Mouse (Mus musculus): Measurements from ENCODE around the gene Slc26a10.

Slc26a10 gene

DNA sequence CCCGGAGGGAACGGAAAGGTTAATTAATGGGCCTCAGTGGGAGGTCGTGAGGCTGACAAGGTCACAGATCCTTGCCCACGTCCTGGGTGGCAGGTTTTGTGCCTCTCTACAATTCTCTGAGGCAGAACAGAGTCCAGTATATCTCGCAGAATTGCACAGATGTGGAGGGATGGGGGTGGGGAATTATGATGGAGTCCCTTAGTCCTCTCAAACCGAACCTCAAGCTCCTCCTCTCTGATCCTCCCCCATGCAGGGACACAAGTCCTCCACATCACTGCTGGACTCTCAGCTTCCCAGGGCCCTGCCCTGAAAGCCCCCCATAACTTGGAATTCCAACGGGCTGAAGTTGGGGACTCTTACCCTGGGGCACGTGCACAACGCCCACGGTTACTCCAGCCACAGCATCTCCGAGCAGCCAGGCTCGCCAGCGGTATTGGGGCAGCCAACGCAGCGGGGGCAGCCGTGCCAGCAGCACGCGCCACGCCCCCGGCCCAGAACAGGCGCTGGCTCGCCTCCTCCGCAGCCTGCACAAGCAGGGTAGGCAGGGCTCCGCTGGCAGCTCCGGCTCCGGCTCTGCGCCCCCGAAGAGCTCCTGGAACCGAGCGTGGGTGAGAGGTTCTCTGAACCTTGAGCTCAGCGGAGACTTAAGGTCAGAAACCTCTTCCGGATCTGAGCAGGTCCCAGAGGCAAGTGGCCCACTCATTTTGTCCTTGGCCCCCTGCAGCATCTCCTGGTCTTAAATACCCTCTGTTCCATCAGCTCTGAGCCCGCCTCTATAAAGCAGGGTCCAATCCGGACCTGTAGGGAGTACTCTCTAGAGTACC is at the start of gene Slc26a10:
Slc26a10 (minus strand) TSS at position 775 of the 824 bp plus-strand sequence.
- CTCF ChIA-PET, result interaction anchor here (0.6 to 0.9 kb wide), 4 partner anchors 14 to 65 kb away, joined by 3 to 4 read pairs (median 4); no protein-coding TSS in a partner anchor

DNA sequence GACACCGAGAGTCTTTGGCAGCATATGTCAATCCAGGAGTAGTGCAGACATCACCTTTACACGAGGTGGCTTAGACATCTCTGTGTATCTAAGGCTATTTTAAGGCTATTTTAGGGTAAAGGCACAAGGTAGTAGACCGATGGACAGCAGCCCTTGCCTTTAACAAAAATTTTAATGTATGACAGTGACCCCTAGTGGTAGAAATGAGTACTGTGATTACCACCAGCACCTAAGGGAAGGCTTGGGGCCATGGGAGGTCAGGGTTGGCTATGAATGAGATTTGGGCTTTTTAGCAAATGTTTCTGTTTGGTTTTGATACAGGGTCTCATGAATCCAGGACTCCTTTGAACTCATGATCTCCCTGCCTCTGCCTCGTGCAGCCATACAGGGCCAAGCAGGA is 48.5 kb upstream of the Slc26a10 start:
- CTCF ChIA-PET, result interaction anchor here (0.6 to 1.0 kb wide), 2 partner anchors 85 to 152 kb away, joined by 4 to 18 read pairs; no protein-coding TSS in a partner anchor

DNA sequence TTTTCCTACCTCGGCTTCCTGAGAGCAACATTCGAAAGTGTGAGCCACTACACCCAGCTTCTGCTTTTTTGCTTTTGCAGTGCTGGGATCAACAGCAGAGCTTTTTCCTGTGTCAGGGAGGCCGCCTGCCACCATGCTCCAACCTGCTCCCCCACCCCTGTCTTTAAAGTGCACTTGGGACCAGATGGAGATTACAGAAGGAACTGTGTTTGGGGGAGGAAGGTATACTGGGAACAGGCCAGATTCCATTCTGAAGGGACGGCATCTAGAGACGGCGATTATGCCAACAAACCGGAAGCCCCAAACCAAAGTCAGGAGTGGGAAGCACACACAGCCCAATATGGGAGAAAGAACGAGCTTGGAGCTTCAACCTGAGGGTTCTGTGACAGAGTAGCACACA is 46.7 kb upstream of the Slc26a10 start:
- CTCF ChIA-PET, result interaction anchor here (0.7 kb wide), 1 partner anchor 1486 kb away, joined by 6 read pairs; no protein-coding TSS in a partner anchor

DNA sequence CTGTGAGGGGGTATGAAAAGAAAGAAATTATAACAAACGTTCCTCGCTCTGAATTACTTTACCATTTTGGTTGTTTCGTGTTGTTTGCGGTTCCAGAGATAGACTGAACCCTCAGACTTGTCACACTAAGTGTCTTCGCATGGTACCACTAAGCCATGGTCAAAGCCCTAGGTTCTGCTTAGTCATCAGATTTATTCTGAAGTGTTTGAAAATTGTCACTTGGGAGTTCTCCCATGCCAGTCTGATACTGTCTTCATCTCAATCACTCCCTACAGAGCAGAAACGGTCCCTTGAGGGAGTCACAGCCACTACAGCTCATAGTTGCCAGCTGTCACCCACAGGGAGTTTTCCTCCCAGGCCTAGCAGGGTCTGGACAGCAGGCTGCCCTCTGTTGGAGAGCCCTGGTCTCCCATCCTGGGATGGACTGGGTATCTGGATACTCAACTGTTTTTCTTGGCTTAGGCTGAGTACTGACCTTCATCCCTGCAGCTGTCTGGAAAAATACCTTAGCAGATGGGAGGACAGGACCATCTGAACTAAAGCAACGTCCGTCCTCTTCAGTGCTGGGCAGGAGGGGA is 46.0 kb upstream of the Slc26a10 start:
- CTCF ChIA-PET, result interaction anchor here (0.7 kb wide), 1 partner anchor 1487 kb away, joined by 6 read pairs; no protein-coding TSS in a partner anchor

DNA sequence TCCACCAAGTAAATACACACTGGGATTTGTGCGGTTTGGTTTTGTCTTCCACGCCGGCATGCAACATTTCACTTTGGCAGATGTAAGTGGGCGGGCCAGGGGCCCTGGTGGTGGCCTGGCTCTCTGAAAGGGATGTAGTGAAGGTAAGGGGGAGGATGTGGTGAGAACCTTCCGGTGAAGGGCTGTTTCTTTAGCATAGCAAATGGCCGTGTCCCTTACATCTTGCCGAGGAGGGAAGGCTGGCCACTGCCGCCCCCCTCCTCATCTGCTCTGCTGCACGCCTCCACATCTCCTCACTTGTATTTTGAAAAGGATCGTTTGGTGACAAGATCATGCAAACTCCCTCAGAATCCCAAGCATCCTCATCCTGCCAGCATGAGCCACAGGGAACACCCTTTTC is 45.3 kb upstream of the Slc26a10 start:
- CTCF ChIA-PET, result interaction anchor here (0.6 kb wide), 1 partner anchor 81 kb away, joined by 3 read pairs; no protein-coding TSS in a partner anchor

DNA sequence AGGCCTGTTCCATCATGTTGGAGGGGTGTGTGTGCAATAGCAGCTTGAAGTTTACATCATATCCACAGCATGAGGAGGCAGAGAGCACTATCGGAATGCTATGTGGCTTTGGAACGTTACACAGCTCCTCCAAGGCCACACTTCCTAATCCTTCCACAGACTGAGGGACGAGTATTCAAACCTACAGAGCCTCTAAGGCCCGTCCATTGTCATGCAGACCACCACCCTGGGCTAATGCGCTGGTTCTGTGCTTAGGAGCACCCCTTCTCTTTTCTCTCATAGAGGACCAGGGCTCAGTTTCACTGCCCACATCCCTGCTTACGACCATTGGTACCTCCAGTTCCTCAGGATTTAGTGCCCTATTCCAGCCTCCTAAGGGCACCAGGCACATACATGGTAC is 44.8 kb upstream of the Slc26a10 start:
- CTCF ChIA-PET, result interaction anchor here (0.6 to 0.9 kb wide), 3 partner anchors 45 to 1580 kb away, joined by 3 to 9 read pairs (median 4); partner anchors contain the start of gene Slc26a10

DNA sequence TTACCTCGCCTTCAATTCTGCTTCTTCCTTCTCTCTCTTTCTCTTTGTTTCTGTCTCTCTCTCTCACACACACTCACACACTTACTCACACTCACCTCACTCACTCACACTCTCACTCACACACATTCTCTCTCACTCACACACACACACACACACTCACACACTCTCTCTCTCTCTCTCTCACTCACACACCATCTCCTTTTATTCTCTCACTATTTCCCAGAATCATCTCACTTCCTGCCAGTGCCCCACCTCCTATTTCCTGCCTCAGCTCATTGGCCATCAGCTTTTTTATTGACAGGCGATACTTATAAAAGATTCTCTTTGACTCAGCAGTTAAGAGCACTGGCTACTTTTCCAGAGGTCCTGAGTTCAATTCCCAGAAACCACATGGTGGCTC is 37.9 kb upstream of the Slc26a10 start:
- CTCF ChIA-PET, result no interaction called here

DNA sequence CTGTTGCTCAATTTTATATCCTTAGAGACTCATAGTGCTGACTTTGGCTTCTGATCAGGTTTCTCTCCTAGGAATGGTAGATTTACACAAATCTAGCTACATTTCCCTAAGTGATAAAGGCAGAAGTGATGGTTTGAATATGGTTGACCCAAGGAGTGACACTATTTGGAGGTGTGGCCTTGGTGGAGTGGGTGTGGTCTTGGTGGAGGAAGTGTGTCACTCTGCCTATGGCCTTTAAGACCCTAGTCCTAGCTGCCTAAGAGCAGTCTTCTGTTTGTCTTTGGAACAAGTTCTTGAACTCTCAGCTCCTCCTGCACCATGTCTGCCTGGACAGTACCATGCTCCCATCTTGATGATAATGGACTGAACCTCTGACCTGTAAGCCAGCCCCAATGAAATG is 36.7 kb upstream of the Slc26a10 start:
- CTCF ChIA-PET, result interaction anchor here (0.5 kb wide), 1 partner anchor 529 kb away, joined by 3 read pairs; no protein-coding TSS in a partner anchor

DNA sequence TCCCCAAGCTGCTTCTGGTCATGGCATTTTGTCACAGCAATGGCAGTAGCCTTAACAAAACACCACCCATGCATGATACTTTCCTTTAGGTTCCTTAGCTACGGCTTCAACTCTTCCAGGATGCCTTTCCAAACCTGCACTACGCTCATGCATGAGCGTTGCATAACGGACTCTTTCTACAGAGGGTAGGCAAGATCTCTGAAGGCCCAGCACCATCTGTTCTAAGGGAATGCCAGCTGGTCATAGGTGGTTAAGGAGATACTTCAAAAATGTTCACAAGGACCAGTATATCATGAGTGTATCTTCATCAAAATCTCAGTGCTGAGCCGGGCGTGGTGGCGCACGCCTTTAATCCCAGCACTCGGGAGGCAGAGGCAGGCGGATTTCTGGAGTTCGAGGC is 36.0 kb upstream of the Slc26a10 start:
- CTCF ChIA-PET, result no interaction called here

DNA sequence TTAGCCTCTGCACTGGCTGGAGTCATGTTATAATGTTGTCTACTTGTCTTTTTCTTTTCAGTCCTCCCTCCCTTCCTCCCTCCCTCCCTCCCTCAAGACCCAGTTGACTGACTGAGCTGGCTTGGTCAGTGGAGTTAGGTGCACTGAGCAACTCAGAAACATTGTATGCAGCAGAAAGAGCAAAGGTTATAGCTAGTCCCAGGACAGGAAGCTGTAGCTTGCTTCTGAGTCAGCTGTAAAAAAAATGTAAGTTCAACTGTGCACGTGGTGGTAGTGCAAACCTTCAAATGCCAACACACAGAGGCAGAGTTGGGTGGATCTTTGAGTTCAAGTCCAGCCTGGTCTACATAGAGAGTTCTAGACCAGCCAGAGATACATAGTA is 34.0 kb upstream of the Slc26a10 start:
- CTCF ChIA-PET, result interaction anchor here (0.8 kb wide), 1 partner anchor 823 kb away, joined by 3 read pairs; no protein-coding TSS in a partner anchor

DNA sequence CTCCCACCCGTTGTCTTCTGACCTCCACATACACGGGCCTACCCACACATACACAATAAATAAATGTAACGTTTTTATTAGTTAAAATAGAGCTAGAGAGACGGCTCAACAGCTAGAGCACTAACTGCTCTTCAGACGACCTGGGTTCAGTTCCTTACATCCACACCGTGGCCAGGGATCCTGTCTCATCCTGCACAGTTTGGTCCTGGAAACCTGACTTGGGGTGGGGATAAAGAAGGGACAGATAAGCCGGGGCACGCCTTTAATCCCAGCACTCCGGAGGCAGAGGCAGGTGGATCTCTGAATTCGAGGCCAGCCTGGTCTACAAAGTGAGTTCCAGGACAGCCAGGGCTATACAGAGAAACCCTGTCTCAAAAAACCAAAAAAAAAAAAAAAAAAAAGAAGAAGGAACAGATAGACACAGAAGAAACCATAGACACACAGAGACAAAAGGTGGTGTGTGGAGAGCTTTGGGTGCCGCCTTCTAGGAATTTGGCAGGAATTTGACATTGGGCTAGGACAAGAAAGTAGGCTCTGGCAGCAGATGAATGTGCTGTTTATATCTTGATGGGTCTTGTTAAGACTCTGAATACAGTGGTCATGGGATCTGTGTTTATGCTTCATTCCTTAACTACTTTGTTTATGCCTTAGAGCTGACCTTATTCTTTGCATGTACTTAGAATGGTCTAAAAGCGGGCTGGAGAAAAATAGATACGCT is 33.4 kb upstream of the Slc26a10 start:
- CTCF ChIA-PET, result interaction anchor here (0.6 to 0.8 kb wide), 2 partner anchors 144 to 824 kb away, joined by 3 to 5 read pairs; partner anchors contain the start of gene Tspan31

DNA sequence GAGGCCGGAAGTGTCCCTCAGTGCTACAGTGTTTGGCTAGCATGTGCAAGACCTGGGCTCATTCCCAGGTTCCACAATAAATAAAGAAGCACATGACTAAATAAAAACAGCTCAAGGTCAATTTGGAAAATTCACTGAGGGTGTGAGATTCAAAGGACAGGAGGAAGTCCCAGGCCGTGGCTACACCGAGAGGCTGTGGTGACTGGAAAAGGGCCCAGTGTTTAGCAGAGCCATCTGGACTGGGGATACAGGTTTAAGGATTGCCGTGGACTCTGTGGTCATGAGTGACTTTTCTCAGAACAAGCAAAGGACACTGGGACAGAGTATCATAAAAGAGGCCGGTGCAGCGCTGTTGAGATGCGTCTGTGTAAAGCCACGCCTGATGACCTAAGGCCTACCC is 32.8 kb upstream of the Slc26a10 start:
- CTCF ChIA-PET, result interaction anchor here (0.6 kb wide), 2 partner anchors 129 to 143 kb away, joined by 3 to 5 read pairs; partner anchors contain the start of genes Gli1 and Tspan31

DNA sequence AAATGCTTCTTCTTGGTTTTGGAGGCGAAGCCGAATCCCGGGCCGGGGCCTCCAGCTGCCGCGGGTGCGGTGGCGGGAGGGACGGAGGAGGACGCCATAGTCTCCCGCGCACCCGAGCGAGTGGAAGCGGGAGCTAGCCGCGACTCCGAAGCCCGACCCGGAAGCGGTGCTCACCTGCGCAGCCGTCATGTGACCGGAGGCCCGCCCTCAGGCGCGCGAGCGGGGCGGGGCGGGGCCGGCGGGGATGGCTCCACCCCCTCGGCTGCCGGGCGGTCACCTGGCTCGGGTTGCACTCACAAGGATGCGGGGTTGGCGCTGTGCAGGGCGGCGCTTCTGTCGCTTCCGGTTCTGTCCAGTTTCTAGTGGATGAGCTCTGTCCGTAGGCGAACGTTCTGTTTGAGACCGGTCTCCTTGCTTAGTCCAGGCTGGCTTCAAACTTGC is 31.0 kb upstream of the Slc26a10 start, which contains the start of gene Pip4k2c:
Pip4k2c (minus strand) TSS at position 172 of the 441 bp plus-strand sequence.
- CTCF ChIA-PET, result no interaction called here

DNA sequence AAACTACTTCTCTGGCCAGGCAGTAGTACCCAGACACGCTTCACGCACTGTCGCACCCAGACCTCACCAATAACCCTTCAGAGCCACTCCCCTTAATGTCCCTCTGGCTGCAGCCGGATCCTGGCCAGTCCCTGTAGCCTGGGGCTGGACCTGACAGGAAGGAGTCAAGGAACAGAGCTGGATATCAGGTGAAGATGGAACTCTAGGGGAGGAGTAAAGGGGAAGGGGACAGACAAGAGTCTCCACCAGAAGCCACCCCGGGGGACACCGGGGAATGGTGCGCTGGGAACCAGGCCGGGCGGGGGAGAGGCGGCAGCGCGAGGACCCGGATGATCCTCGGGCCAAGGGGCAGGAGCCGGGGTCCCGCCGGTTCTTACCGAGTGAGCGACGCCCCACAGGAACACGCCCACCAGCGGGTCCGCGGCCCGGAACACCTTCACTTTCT is 30.5 kb upstream of the Slc26a10 start:
- CTCF ChIA-PET, result no interaction called here

DNA sequence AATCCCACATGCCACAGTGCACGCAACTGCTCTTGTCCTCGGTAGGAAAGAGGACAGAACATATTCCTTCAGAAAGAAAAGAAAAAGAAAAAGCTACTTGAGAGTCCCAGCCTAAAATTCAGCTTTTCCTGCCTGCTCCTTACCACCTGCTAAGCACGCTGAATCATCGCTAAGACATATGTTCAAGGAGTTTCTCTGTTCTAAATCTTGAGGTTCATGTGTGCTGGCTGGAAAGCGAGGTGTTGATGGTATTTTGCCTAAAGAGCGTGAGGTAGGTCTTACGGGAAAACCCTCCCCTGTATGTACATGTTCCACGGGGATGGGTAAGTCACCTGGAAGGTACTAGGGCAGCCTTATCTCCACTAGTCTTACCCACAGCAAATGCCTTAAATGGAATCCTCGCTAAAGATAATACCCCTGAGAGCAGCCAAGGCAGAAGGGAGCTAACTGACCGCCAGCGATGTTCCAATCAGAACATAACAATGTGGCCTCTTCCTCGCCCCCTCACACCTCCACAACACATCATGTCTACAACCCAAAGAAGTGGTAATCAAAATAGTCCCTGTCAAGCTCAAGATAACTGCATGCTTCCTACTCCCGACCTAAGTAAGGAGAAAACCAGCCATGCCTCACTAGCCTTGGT is 29.6 kb upstream of the Slc26a10 start:
- CTCF ChIA-PET, result interaction anchor here (0.7 to 0.9 kb wide), 2 partner anchors 132 to 423 kb away, joined by 3 to 12 read pairs; no protein-coding TSS in a partner anchor

DNA sequence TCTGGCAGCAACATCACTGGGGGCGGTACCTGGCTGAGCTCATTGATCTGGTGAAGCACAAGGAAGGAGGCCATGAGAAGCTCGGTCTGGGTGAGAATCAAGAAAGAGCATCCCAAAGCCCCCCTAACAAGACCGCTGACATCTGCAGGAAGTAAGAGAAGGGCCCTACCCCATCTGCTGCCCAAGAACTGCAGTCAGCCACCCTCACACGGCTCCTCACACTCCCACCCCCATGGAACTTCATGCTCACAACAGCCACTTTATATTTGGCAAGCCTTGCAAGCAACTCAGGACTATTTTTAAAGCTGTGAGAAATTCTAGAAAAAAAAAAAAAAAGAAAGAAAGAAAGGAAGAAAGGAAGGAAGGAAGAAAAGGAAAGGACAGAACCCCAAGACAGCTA is 28.5 kb upstream of the Slc26a10 start:
- CTCF ChIA-PET, result interaction anchor here (0.5 kb wide), 1 partner anchor 788 kb away, joined by 13 read pairs; no protein-coding TSS in a partner anchor

DNA sequence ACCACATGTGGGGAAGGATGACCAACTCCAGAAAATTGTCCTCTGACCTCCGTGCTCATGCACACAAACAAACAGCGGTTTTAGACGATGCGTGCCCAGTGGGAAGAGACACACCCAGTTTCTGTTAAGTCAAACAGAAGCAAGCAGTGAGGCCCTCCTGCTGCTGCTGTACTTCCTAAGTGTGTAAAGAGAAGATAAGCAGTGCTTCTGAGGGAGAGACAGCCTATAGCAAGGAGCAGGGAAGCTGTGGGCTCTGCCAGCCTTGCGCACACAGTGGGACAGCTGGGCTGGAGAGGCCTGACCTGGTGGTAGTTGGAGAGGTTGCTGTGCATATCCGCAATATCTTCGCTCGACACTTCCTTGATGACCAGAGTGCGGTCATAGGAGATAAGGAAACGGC is 24.9 kb upstream of the Slc26a10 start:
- CTCF ChIA-PET, result no interaction called here

DNA sequence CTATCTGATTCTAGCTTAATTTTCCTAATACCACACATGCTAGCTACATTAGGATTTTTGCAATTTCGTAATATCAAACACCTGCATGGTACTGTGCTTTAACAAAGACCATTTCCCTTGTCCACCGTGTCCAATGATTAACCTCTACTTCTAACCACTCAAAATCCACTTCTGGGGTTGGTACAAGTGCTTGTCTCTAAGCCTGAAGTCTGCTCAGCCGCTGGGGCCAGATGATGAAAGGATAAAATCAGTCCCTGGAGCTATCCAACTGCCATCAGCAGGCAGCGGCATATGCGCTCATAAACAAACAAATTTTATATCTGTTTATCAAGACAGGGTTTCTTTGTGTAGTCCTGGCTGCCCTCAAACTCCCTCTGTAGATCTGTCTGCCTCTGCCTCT is 24.1 kb upstream of the Slc26a10 start:
- CTCF ChIA-PET, result no interaction called here

DNA sequence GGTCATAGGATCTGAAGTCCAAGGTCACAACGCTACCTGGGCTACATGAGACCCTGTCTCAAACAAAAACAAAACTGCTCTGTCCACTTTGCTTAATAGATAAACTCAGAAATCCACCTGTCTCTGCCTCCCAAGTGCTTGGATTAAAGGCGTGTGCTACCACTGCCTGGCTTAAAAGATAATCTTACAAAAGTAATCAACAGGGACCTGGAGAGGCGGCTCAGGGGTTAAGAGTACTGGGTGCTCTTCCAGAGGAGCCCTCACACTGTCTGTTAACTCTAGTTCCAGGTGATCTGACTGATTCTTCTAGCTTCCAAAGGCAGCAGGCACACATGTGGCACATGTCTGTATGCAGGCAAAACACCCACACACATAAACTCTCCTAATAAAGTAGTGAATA is 22.7 kb upstream of the Slc26a10 start:
- CTCF ChIA-PET, result no interaction called here

DNA sequence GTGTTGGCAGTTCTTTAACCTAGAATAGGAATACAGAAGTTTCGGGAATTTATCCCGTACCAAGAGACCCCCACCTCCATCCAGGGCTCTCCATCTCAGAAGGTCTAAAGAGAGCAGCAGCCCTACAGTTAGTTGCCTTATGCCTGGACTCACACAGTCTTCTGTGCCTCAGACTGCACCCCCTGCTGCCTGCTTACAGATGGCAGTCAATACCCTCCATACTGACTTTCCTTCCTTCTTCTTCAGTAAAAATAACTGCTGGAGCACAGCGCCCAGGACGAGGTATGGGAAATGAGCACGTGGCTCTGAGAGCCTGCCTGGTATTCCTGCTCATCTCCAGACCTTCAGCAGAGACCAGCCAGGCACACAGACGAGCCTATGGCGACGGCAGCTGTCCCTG is 19.8 kb upstream of the Slc26a10 start:
- CTCF ChIA-PET, result no interaction called here

DNA sequence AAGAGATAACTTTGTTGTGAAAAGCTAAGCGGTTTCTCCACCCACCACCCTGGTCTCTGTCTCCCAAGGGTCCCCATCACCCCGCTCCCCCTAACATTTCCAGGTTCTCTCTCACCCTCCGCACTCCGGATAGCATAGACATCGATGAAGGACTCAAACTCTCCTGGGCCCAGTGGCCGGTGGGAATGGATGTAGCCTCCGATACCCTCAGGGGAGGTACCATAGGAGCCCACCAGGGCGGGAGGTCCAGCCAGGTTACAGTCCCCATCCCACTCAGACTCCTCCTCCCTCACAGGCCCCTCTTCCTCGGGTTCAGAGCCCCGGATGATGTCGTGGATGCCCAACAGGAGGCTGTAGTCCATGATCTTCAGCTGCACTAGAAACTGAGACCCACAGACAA is 19.0 kb upstream of the Slc26a10 start:
- CTCF ChIA-PET, result no interaction called here
